Mouse (Mus musculus) liver, postnatal 0 days (tissue): ENCODE results near the gene Drd4. TPM values are rescaled to one million over a fixed set of nuclear protein-coding genes. Genes with fewer than 3 reads are reported as not detected.
A peak's percentile ranks its signal among the peaks of the same experiment; 100 is the strongest.

Experiments used
- ATAC-seq: fragments of 200-750 bp; cut with Nextera tagmentation; 2 replicates; pipeline ENCODE4 v1.8.0; 2017; ENCODE audit warnings: mild to moderate bottlenecking, moderate library complexity
- DNase-seq: peaks from one replicate; pipeline ENCODE4 v3.0.0-alpha.2; 2016
- H3K27ac ChIP-seq: fragments of 300-500 bp; sonication (generic); 2 replicates; pipeline ENCODE4 v1.5.1; 2014; ENCODE audit warnings: antibody characterized with exemption, moderate library complexity, mild to moderate bottlenecking, low read depth
- H3K27me3 ChIP-seq: fragments of 300-500 bp; sonication (generic); 2 replicates; pipeline ENCODE4 v1.6.1; 2014; ENCODE audit warnings: low read length, control low read depth, mixed read lengths; ENCODE audit not compliant: insufficient read depth
- H3K36me3 ChIP-seq: fragments of 300-500 bp; sonication (generic); replicated peaks from 2 replicates; pipeline ENCODE4 v1.6.1; 2014; ENCODE audit warnings: mild to moderate bottlenecking, control low read depth, low read length, moderate library complexity, mixed read lengths; ENCODE audit not compliant: insufficient read depth
- H3K4me1 ChIP-seq: fragments of 300-500 bp; sonication (generic); 2 replicates; pipeline ENCODE4 v1.6.1; 2014; ENCODE audit warnings: antibody characterized with exemption, mild to moderate bottlenecking, control low read depth; ENCODE audit not compliant: insufficient read depth
- H3K4me2 ChIP-seq: fragments of 300-500 bp; sonication (generic); 2 replicates; pipeline ENCODE4 v1.6.1; 2014; ENCODE audit warnings: low read depth, mild to moderate bottlenecking, low read length, moderate library complexity, mixed read lengths
- H3K4me3 ChIP-seq: fragments of 300-500 bp; sonication (generic); 2 replicates; pipeline ENCODE4 v1.5.1; 2014; ENCODE audit warnings: low read depth, low read length
- H3K9ac ChIP-seq: fragments of 300-500 bp; sonication (generic); replicated peaks from 2 replicates; pipeline ENCODE4 v1.6.1; 2014; ENCODE audit warnings: mild to moderate bottlenecking, moderate library complexity
- H3K9me3 ChIP-seq: fragments of 300-500 bp; sonication (generic); 2 replicates; pipeline ENCODE4 v1.6.1; 2016; ENCODE audit warnings: mild to moderate bottlenecking, control low read depth, low read length, mixed read lengths
- CTCF ChIP-seq: sonication (generic); IDR thresholded peaks from 2 replicates; pipeline ENCODE4 v1.5.1; 2016; ENCODE audit warnings: antibody characterized with exemption, low read depth
- EP300 ChIP-seq: IDR thresholded peaks from 2 replicates; pipeline ENCODE4 v1.6.1; 2016; ENCODE audit warnings: antibody characterized with exemption, low read depth, mild to moderate bottlenecking
- WGBS: fragments of 180-500 bp; shearing (Covaris S2); extraction: QIAGEN DNeasy Blood & Tissue Kit; methylation state at CpG from one replicate; pipeline ENCODE4 v1.1.7; 2014; ENCODE audit not compliant: insufficient replicate concordance; 5-methylcytosine and 5-hydroxymethylcytosine counted together
- polyA plus RNA-seq: library from polyadenylated mRNA; unstranded; fragments of >200 nt; fragmentation: Nextera tagmentation; extraction: Ambion mirVana; gene quantifications from 2 replicates; pipeline ENCODE4 v1.2.1, GENCODE M21; 2015

Gene Drd4
- polyA plus RNA-seq, 1 experiment from 2014 or later, result not detected

GRCm38 (mm10) chr7:141327469-141328372 lies 35.9 kb downstream of the Drd4 start, which contains the start of the genes Deaf1 and Tmem80:
Gene Deaf1, minus strand, starts transcription at chr7:141327690.
Gene Tmem80, plus strand, starts transcription at chr7:141327739.
- Histone ChIP-seq H3K4me3 (peak within 1 kb of the TSS; percentile 72), H3K27me3 (no peaks in the 10 kb centered on the region), H3K27ac (peak within 1 kb of the TSS; percentile 94), H3K4me2 (peak within 1 kb of the TSS; percentile 91), H3K36me3 (peaks cover 17% of the 10 kb centered on the region), H3K4me1 (peaks cover 34% of the 10 kb centered on the region), H3K9ac (peak within 1 kb of the TSS; percentile 92), H3K9me3 (no peaks in the 10 kb centered on the region)
- TF ChIP-seq CTCF (no peak), EP300 (no peak; the same call in 1 of the 2 replicates)
- peak; percentile 97 for DNase-seq
- ATAC-seq, result peak; percentile 91
- WGBS, result under 1% methylated on average over 105 of the region's 105 CpGs

GRCm38 (mm10) chr7:141328373-141328990 lies 36.7 kb downstream of the Drd4 start:
- peak overlapping the region; percentile 94 for H3K27ac ChIP-seq
- H3K9me3 ChIP-seq, result no peaks in the 10 kb centered on the region
- H3K4me2 ChIP-seq, result peak overlapping the region; percentile 91
- peak overlapping the region; percentile 92 for H3K9ac ChIP-seq
- DNase-seq, result no peak
- no peaks in the 10 kb centered on the region for H3K27me3 ChIP-seq
- 14% methylated on average over 24 of the region's 24 CpGs for WGBS
- H3K4me3 ChIP-seq, result peak overlapping the region; percentile 72
- no peak for TF ChIP-seq EP300
- no peak for TF ChIP-seq CTCF
- H3K4me1 ChIP-seq, result peaks cover 34% of the 10 kb centered on the region
- peaks cover 13% of the 10 kb centered on the region for H3K36me3 ChIP-seq
- peak; percentile 5; the same call in 1 of the 2 replicates for ATAC-seq

GRCm38 (mm10) chr7:141330706-141331105 lies 38.9 kb downstream of the Drd4 start:
- Histone ChIP-seq H3K36me3 (peaks cover 8% of the 10 kb centered on the region), H3K4me2 (no peak overlapping the region), H3K9me3 (no peaks in the 10 kb centered on the region), H3K9ac (no peak overlapping the region), H3K27me3 (no peaks in the 10 kb centered on the region), H3K4me1 (peaks cover 33% of the 10 kb centered on the region), H3K27ac (no peak overlapping the region), H3K4me3 (no peak overlapping the region)
- DNase-seq (no peak), ATAC-seq (no peak)
- no peak for TF ChIP-seq EP300
- TF ChIP-seq CTCF, result no peak

GRCm38 (mm10) chr7:141331990-141332389 lies 40.2 kb downstream of the Drd4 start:
- peak overlapping the region; percentile 34; the same call in 1 of the 2 replicates for H3K27ac ChIP-seq
- no peaks in the 10 kb centered on the region for H3K9me3 ChIP-seq
- DNase-seq (peak; percentile 43), ATAC-seq (no peak)
- H3K9ac ChIP-seq, result no peak overlapping the region
- peaks cover 20% of the 10 kb centered on the region for H3K4me1 ChIP-seq
- H3K36me3 ChIP-seq, result peaks cover 8% of the 10 kb centered on the region
- no peak overlapping the region for H3K4me3 ChIP-seq
- TF ChIP-seq EP300 (no peak), CTCF (no peak)
- H3K27me3 ChIP-seq, result no peaks in the 10 kb centered on the region
- no peak overlapping the region for H3K4me2 ChIP-seq
- 65% methylated on average over 6 of the region's 6 CpGs for WGBS

GRCm38 (mm10) chr7:141335044-141335579 lies 43.3 kb downstream of the Drd4 start:
- no peak for ATAC-seq
- no peaks in the 10 kb centered on the region for H3K9me3 ChIP-seq
- H3K4me3 ChIP-seq, result no peak overlapping the region
- H3K36me3 ChIP-seq, result peaks cover 8% of the 10 kb centered on the region
- DNase-seq, result no peak
- H3K27ac ChIP-seq, result no peak overlapping the region
- TF ChIP-seq CTCF (no peak), EP300 (no peak)
- H3K27me3 ChIP-seq, result no peaks in the 10 kb centered on the region
- H3K4me2 ChIP-seq, result no peak overlapping the region
- H3K4me1 ChIP-seq, result peaks cover 21% of the 10 kb centered on the region
- no peak overlapping the region for H3K9ac ChIP-seq
- WGBS, result 81% methylated on average over 2 of the region's 2 CpGs

- peaks cover 8% of the 10 kb centered on the region for H3K36me3 ChIP-seq
- no peak overlapping the region for H3K4me3 ChIP-seq
- no peak overlapping the region for H3K9ac ChIP-seq
- no peaks in the 10 kb centered on the region for H3K27me3 ChIP-seq
- no peak overlapping the region for H3K4me2 ChIP-seq
- ATAC-seq, result no peak
- no peak for TF ChIP-seq CTCF
- no peak for TF ChIP-seq EP300
- peaks cover 21% of the 10 kb centered on the region for H3K4me1 ChIP-seq
- no peak for DNase-seq
- H3K27ac ChIP-seq, result no peak overlapping the region
- WGBS, result 78% methylated on average over 4 of the region's 4 CpGs
- no peaks in the 10 kb centered on the region for H3K9me3 ChIP-seq
Measured at GRCm38 (mm10) chr7:141335682-141336081, 43.9 kb downstream of the Drd4 start.
